ENCODE assay signal across 1 mouse cellular context in the genomic region with DNA sequence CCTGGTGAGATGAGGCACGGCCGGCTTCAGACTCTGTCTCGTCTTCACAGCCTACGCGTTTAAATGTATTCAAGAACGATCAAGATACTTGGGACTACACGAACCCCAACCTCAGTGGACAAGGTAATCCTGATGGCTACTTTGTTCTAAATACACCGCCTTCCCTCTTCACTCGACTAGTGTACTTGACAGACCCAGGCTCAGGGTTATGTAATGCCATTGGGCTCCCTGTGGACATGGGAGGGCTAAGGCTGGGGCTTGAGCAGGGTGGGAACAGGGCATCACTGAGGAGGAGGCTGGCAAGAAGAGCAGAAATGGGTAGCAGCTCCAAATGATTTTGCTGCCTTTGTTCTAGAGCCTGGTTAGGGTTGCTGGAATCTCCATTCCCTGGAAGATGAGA.
TF ChIP-seq lines count a peak whose summit lies in the region.

No protein-coding gene starts in this region.

TF ChIP-seq in myocyte, 11 proteins besides CTCF, POLR2A, EP300 and RAD21 (continued from another document):
- TF ChIP-seq TCF12 (IDR thresholded peaks at IDR 0.05; ENCODE audit: insufficient read depth, poor library complexity, severe bottlenecking), result no peak
